Mouse (Mus musculus) natural killer cell, adult 2 months (primary cell): ENCODE results near the gene Atp6v0a4.

Experiments
- DNase-seq, 2 experiments: peaks; one replicate each; pipeline ENCODE4 v3.0.0; 2022; ENCODE audit warnings: low spot score in 2 of 2

The Atp6v0a4 gene

GRCm38 (mm10) chr6:38012829-38013228 is 111.6 kb downstream of the Atp6v0a4 start:
- DNase-seq = no peak

- peak; percentile 28 to 51 for DNase-seq
These were observed 116.9 kb downstream of the Atp6v0a4 start for GRCm38 (mm10) chr6:38007459-38007858.
